Mouse (Mus musculus) embryonic facial prominence, embryonic 12.5 days (tissue): ENCODE measurements at regions not wholly inside any gene's neighbourhood (a gene's known extent, or its start where the extent isn't known, plus 50 kb on each side); places are given as distances from the start of the nearest gene placed in this dataset.

Experiments
- ATAC-seq: fragments of 200-750 bp; cut with Nextera tagmentation; 2 replicates; pipeline ENCODE4 v1.8.0; 2017; ENCODE audit not compliant: insufficient number of reproducible peaks, insufficient read depth, low FRiP score, low TSS enrichment
- H3K27ac ChIP-seq: fragments of 300-500 bp; sonication (generic); 2 replicates; pipeline ENCODE4 v1.5.1; 2016; ENCODE audit warnings: mild to moderate bottlenecking
- H3K27me3 ChIP-seq: fragments of 300-500 bp; sonication (generic); 2 replicates; pipeline ENCODE4 v1.6.1; 2016; ENCODE audit warnings: mild to moderate bottlenecking, moderate library complexity
- H3K36me3 ChIP-seq: fragments of 300-500 bp; sonication (generic); 2 replicates; pipeline ENCODE4 v1.6.1; 2016; ENCODE audit warnings: mild to moderate bottlenecking
- H3K4me1 ChIP-seq: fragments of 300-500 bp; sonication (generic); 2 replicates; pipeline ENCODE4 v1.6.1; 2016
- H3K4me2 ChIP-seq: fragments of 300-500 bp; sonication (generic); replicated peaks from 2 replicates; pipeline ENCODE4 v1.6.1; 2016; ENCODE audit warnings: mild to moderate bottlenecking, moderate library complexity
- H3K4me3 ChIP-seq: fragments of 300-500 bp; sonication (generic); 2 replicates; pipeline ENCODE4 v1.5.1; 2016; ENCODE audit warnings: mild to moderate bottlenecking
- H3K9ac ChIP-seq: fragments of 300-500 bp; sonication (generic); 2 replicates; pipeline ENCODE4 v1.6.1; 2016; ENCODE audit warnings: mild to moderate bottlenecking, moderate library complexity
- H3K9me3 ChIP-seq: fragments of 300-500 bp; sonication (generic); 2 replicates; pipeline ENCODE4 v1.6.1; 2016; ENCODE audit warnings: mild to moderate bottlenecking, moderate library complexity
- WGBS: fragments of 180-500 bp; shearing (Covaris S2); methylation state at CpG from one replicate; pipeline ENCODE4 v1.1.7; 2016; 5-methylcytosine and 5-hydroxymethylcytosine counted together

- Histone ChIP-seq H3K9me3 (no peaks in the 10 kb centered on the region), H3K27me3 (no peaks in the 10 kb centered on the region), H3K36me3 (no peaks in the 10 kb centered on the region), H3K4me1 (0 out of 2 replicates have a peak, but pooled peaks cover under 1% of the 10 kb centered on the region), H3K4me2 (no peak overlapping the region), H3K4me3 (no peak overlapping the region), H3K27ac (no peak overlapping the region), H3K9ac (no peak overlapping the region)
- ATAC-seq = no peak
- 78% methylated on average over 14 of the region's 14 CpGs for WGBS
Measured at GRCm38 (mm10) chr16:95929700-95930435, 60.9 kb downstream of the Psmg1 start.

GRCm38 (mm10) chr16:95928290-95929260 is 62.2 kb downstream of the Psmg1 start:
- 56% methylated on average over 18 of the region's 18 CpGs for WGBS
- no peaks in the 10 kb centered on the region for H3K9me3 ChIP-seq
- no peak overlapping the region for H3K4me3 ChIP-seq
- peaks cover 5% of the 10 kb centered on the region; the same call in 1 of the 2 replicates for H3K4me1 ChIP-seq
- no peak for ATAC-seq
- H3K36me3 ChIP-seq = no peaks in the 10 kb centered on the region
- no peak overlapping the region for H3K9ac ChIP-seq
- no peak overlapping the region for H3K4me2 ChIP-seq
- no peak overlapping the region for H3K27ac ChIP-seq
- H3K27me3 ChIP-seq = no peaks in the 10 kb centered on the region

DNA sequence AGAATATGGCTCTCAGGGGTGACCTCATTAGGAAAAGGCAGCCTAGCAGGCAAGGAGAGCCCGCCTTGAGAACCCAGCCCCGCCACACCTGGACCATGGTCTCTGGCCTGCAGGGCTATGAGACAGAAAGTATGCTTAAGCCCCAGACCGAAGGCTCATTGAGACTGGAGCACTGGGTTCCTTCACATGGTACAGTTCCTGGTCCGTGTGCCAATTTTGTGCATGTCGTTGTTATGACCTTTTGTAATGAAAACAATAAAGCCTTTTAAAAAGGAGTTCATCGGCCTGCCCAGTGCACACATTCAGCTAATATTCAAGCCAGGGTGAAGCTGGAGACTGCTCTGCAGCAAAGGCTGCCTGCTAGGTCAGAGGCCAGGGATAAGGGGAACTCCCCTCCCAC is 64.2 kb downstream of the Psmg1 start:
- WGBS = 69% methylated on average over 6 of the region's 6 CpGs
- peaks cover 5% of the 10 kb centered on the region; the same call in 1 of the 2 replicates for H3K4me1 ChIP-seq
- no peak overlapping the region for H3K9ac ChIP-seq
- no peaks in the 10 kb centered on the region for H3K36me3 ChIP-seq
- ATAC-seq = no peak
- H3K27ac ChIP-seq = no peak overlapping the region
- H3K9me3 ChIP-seq = no peaks in the 10 kb centered on the region
- no peak overlapping the region for H3K4me2 ChIP-seq
- H3K4me3 ChIP-seq = no peak overlapping the region
- H3K27me3 ChIP-seq = no peaks in the 10 kb centered on the region

- 59% methylated on average over 8 of the region's 8 CpGs for WGBS
- H3K4me1 ChIP-seq = peaks cover 5% of the 10 kb centered on the region; the same call in 1 of the 2 replicates
Measured at GRCm38 (mm10) chr16:95924716-95925115, 66.0 kb downstream of the Psmg1 start.

GRCm38 (mm10) chr16:95923991-95924390 is 66.8 kb downstream of the Psmg1 start:
- H3K4me1 ChIP-seq = peaks cover 5% of the 10 kb centered on the region; the same call in 1 of the 2 replicates

More at GRCm38 (mm10) chr16:95924716-95925115, 66.0 kb downstream of the Psmg1 start:
- Histone ChIP-seq H3K4me2 (no peak overlapping the region), H3K4me3 (no peak overlapping the region), H3K9ac (no peak overlapping the region), H3K27me3 (no peaks in the 10 kb centered on the region), H3K36me3 (no peaks in the 10 kb centered on the region), H3K27ac (0 out of 2 replicates have a peak overlapping the region, but pooled peaks have one; percentile 38), H3K9me3 (no peaks in the 10 kb centered on the region)
- no peak for ATAC-seq

GRCm38 (mm10) chr16:95922369-95922934 is 68.3 kb downstream of the Psmg1 start:
- H3K4me1 ChIP-seq = peaks cover 8% of the 10 kb centered on the region

More at GRCm38 (mm10) chr16:95923991-95924390, 66.8 kb downstream of the Psmg1 start:
- no peaks in the 10 kb centered on the region for H3K27me3 ChIP-seq
- H3K27ac ChIP-seq = no peak overlapping the region
- H3K4me2 ChIP-seq = no peak overlapping the region
- no peaks in the 10 kb centered on the region for H3K9me3 ChIP-seq
- no peak overlapping the region for H3K4me3 ChIP-seq
- H3K36me3 ChIP-seq = no peaks in the 10 kb centered on the region
- no peak for ATAC-seq
- 90% methylated on average over 7 of the region's 7 CpGs for WGBS
- no peak overlapping the region for H3K9ac ChIP-seq

GRCm38 (mm10) chr16:95921169-95921568 is 69.6 kb downstream of the Psmg1 start:
- H3K4me2 ChIP-seq = no peak overlapping the region
- H3K27ac ChIP-seq = no peak overlapping the region
- no peak for ATAC-seq
- WGBS = 84% methylated on average over 4 of the region's 4 CpGs
- no peaks in the 10 kb centered on the region for H3K27me3 ChIP-seq
- no peak overlapping the region for H3K4me3 ChIP-seq
- no peaks in the 10 kb centered on the region for H3K36me3 ChIP-seq
- H3K9me3 ChIP-seq = no peaks in the 10 kb centered on the region
- H3K9ac ChIP-seq = no peak overlapping the region
- peaks cover 8% of the 10 kb centered on the region for H3K4me1 ChIP-seq

More at GRCm38 (mm10) chr16:95922369-95922934, 68.3 kb downstream of the Psmg1 start:
- H3K27me3 ChIP-seq = no peaks in the 10 kb centered on the region
- no peak overlapping the region for H3K4me3 ChIP-seq
- no peaks in the 10 kb centered on the region for H3K36me3 ChIP-seq
- H3K9ac ChIP-seq = no peak overlapping the region
- WGBS = 30% methylated on average over 9 of the region's 9 CpGs
- peak overlapping the region; percentile 70 for H3K27ac ChIP-seq
- peak; percentile 42; the same call in 1 of the 2 replicates for ATAC-seq
- no peak overlapping the region for H3K4me2 ChIP-seq
- no peaks in the 10 kb centered on the region for H3K9me3 ChIP-seq

GRCm38 (mm10) chr16:95918651-95919425 is 71.9 kb downstream of the Psmg1 start:
- no peaks in the 10 kb centered on the region for H3K9me3 ChIP-seq
- no peak overlapping the region for H3K9ac ChIP-seq
- ATAC-seq = no peak
- H3K27me3 ChIP-seq = no peaks in the 10 kb centered on the region
- H3K27ac ChIP-seq = no peak overlapping the region
- H3K4me1 ChIP-seq = peaks cover 3% of the 10 kb centered on the region; the same call in 1 of the 2 replicates
- H3K36me3 ChIP-seq = no peaks in the 10 kb centered on the region
- H3K4me2 ChIP-seq = no peak overlapping the region
- H3K4me3 ChIP-seq = no peak overlapping the region
- WGBS = 90% methylated on average over 16 of the region's 16 CpGs

DNA sequence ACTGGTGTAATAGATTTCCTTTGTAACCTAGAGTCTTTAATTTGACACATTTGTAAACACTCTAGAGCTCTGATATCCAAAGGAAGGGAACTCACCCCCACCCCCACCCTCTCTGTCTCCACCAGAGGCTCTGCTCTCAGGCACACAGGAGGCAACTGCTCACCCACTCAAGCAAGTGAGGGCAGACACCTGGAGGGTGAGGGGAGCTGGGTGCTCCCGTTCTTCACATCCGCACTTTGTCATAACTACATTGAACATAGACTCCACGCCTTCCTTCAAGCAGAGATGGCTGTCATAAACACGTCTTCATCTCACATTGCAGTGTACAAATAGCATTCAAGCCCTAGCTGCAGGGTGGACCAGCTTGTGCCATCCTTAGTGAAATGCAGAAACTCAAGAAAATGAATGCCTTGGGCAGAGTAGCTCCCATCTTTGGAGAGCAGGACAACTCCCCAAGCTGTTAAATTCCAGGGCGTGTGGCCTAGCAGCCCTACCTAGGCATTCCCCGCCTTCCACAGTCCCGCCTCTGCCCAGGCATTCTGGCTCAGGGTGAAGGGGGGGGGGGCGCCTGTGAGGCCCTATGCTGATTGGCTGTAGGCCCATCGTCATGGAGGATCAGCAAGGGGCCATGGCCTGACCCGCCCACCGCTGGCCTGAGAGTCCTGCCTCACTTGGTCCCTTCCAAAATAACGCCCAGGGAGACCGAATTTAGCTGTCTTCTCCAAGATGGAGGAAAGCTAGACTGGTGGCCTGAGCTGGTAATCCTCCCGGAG is 72.9 kb downstream of the Psmg1 start:
- Histone ChIP-seq H3K27ac (no peak overlapping the region; the same call in 1 of the 2 replicates), H3K4me2 (no peak overlapping the region), H3K9ac (no peak overlapping the region), H3K4me1 (peaks cover 3% of the 10 kb centered on the region; the same call in 1 of the 2 replicates), H3K9me3 (no peaks in the 10 kb centered on the region), H3K36me3 (no peaks in the 10 kb centered on the region), H3K4me3 (no peak overlapping the region), H3K27me3 (no peaks in the 10 kb centered on the region)
- 70% methylated on average over 14 of the region's 14 CpGs for WGBS
- ATAC-seq = no peak

- H3K4me1 ChIP-seq = peaks cover 3% of the 10 kb centered on the region; the same call in 1 of the 2 replicates
- WGBS = 77% methylated on average over 5 of the region's 5 CpGs
- ATAC-seq = no peak
- no peak overlapping the region for H3K9ac ChIP-seq
- no peaks in the 10 kb centered on the region for H3K27me3 ChIP-seq
- no peak overlapping the region for H3K4me3 ChIP-seq
- H3K36me3 ChIP-seq = no peaks in the 10 kb centered on the region
- no peak overlapping the region for H3K27ac ChIP-seq
- no peaks in the 10 kb centered on the region for H3K9me3 ChIP-seq
- no peak overlapping the region for H3K4me2 ChIP-seq
Measured at GRCm38 (mm10) chr16:95913879-95914278, 76.9 kb downstream of the Psmg1 start.
